Mouse (Mus musculus): Measurements from ENCODE around the gene Gng13. TPM values are rescaled to one million over a fixed set of nuclear protein-coding genes. Genes with fewer than 3 reads are reported as not detected.
"Not testable (repeated sequence)": the region's sequence is repeated elsewhere in the genome, so short reads cannot be mapped to it uniquely, and the experiment has no call there.

Gng13 gene
- total and polyA plus RNA-seq, 3 experiments: 1.1 to 1.4 TPM; not detected in 1

DNA sequence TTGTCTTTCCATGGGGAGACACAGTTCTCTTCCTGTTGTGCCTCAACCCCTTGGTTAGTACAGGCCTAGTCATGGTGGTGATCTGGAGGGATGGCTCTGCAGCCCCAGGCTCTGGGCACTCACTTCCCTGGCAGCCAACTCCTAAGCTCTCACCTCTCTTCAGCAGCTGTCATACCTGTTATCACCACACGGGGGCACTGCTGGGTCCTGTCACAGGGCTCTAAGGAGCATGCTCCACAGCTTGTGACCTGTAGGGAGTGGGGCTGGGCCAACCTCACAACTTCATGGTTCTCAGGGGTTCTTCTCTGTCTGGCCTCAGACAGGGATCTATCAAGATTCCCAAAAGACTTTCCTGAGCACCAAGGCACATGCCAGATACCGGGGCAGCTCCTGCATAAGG lies 15.1 kb downstream of the Gng13 start:
- DNase-seq: peak; percentile 85

DNA sequence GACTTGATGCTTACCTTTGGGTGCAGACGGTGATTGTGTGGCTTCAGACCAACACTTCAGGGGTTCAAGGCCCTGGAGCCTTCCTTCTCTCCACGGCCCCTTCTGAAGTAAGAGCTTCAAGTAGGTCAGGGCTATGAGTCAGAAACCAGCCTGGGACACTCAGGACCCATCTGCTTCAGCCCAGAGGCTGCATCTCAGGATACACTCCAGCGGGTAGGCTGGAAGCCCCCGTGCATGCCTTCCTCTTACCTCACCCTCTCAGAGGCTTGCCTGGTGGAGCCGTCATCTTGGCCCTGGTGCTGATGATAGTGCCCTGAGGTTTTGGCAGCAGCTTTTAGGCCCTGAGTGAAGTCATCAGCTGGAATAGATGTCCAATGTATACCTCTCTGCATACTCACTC lies 18.3 kb downstream of the Gng13 start:
- peak; percentile 53 for DNase-seq

DNA sequence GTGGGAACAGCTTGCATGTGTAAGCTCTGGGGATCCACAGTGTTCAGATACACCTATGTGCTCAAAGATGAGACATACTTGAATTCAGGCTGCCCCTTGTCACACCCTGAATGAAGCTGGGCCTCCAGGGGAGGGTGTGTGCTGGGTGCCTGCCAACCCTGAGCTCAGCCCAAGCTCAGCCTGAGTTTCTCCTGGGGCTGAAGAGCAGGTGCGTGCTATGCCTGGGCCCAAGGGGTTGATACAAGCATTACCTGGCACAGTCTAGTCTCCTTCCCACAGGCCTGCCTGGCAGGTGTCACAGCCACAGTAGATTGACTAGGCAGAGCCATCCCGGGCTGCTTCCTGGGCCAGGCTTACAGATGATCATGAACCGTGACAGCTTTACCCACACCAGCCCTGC lies 18.8 kb downstream of the Gng13 start, which contains the start of gene Mslnl:
TSS of gene Mslnl (plus strand) at position 298 of the 400 bp plus-strand sequence.
- no peak for DNase-seq

DNA sequence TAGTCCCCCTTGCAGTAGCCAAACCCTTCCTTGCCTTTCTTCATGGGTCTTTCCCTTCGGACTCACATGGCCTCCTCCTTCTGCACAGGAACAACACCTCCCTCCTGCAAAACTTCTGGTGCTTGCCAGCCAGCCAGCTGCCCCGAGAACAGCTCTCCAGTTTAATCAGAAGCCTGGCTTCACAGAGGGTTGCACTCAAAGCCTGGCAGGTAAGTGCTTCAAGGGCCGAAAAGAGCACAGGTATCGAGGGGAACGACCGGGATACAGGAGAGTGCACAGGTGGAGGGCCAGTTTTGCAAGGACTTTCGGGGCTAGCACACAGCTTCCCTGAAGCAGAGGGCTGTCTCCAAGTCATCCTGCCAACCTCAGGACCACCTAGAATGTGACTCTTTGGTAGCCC lies 21.9 kb downstream of the Gng13 start:
- DNase-seq: no peak

GRCm38 (mm10) chr17:25741471-25741870 lies 24.5 kb downstream of the Gng13 start:
- not testable (repeated sequence) for DNase-seq

- DNase-seq: peak; percentile 84
Observed at GRCm38 (mm10) chr17:25743831-25744230, 26.9 kb downstream of the Gng13 start.

- DNase-seq: peak; percentile 50
Observed at GRCm38 (mm10) chr17:25744311-25744710, 27.3 kb downstream of the Gng13 start.

DNA sequence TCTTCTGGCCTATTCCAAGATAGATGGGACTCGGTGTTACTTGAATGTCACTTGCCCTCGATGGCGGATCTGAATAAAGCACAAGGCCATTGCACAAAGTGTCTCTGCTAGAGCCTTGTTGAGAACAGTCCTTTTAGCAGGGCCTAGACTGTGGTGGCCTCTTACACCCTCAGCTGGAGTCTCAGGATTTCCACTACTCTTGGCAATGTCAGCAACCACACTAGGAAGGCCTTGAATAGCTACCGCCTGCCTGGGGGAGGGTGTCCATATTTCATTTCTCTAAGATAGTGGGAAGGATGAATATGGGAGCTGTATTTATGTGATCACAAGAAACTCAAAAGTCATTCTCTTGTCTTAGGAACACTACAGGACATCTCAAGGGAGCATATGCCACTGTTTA lies 31.3 kb downstream of the Gng13 start:
- peak; percentile 62 for DNase-seq

- no peak for DNase-seq
Observed at GRCm38 (mm10) chr17:25749314-25749713, 32.3 kb downstream of the Gng13 start.

- DNase-seq: peak; percentile 82
Observed at GRCm38 (mm10) chr17:25751446-25751845, 34.5 kb downstream of the Gng13 start.

GRCm38 (mm10) chr17:25754241-25754640 lies 37.3 kb downstream of the Gng13 start, which contains the start of gene Msln:
Gene Msln, minus strand, starts transcription at chr17:25754378.
- no peak for DNase-seq

GRCm38 (mm10) chr17:25755086-25755485 lies 38.1 kb downstream of the Gng13 start:
- DNase-seq: no peak

DNA sequence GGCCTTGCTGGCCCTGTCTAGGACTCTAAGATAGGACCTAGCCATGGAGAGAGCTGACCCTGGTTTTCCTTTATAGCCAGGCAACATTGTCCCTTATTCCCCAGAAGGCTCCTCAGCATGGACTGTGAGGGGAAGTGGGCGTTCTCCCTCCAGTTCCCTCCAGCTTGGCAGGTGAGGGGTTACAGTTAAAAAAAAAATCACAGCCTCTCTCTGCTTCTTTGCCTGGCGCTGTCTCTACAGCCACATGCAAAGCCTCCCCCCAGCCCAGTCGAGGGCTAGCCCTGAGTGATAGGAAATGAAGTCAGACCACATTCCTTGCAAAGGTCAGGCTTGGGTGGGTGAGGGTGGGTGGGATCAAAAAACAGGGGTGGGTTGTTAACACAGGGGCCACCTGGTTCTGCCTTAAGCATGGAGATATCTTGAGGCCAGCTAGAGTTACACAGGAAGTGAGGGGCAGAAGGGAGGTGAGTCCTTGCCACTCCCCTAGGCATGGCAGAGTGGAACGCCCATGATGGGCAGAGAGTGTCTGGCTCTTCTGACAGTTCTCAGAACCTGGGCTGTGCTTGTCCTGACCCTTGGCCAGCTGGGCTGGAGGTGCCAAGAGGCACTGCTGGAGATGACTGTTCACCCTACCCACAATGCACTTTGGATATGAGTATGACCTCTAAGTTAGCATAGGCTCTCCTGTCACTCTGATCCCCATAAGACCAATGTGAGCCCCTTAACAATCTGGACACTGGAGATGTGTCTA lies 38.8 kb downstream of the Gng13 start:
- no peak for DNase-seq

- no peak for DNase-seq
Observed at GRCm38 (mm10) chr17:25756378-25757242, 39.6 kb downstream of the Gng13 start.

DNA sequence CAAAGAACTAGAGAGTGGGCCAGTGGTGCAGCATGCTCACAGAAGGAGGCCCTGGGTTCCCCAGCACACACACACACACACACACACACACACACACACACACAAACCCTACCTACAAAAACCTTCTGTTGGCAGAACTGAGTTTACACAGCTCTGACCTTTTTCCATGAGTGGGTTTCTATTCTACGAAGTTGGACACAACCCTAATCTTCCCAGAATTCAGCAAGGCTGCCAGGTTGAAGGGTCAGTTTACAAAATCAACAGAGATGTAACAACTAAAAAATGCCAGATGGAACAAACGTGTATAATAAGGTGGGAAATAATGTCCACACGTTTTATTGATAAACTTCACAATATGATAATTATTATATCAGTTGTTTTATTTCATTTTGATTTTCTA lies 40.7 kb downstream of the Gng13 start:
- no peak for DNase-seq

DNA sequence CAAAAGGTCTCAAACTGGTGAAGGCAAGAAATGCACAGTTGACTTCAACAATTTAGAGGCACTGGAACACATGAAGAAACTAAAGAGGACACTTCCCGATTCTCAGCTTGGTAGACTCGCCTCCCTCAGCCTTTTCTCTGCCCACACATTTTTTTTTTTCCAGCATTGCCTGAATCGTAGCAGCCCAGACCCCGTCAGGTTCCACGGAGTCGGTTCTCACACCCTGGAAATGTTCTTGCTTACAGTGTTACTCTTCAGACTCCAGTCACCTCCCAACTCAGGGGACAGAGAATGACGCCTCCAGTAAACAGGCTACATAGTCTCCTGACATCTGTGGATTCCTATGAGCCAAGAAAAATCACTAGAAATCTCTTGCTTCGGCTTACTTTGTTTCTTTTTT lies 43.2 kb downstream of the Gng13 start:
- no peak for DNase-seq

- no peak for DNase-seq
Observed at GRCm38 (mm10) chr17:25761561-25761970, 44.6 kb downstream of the Gng13 start.

DNA sequence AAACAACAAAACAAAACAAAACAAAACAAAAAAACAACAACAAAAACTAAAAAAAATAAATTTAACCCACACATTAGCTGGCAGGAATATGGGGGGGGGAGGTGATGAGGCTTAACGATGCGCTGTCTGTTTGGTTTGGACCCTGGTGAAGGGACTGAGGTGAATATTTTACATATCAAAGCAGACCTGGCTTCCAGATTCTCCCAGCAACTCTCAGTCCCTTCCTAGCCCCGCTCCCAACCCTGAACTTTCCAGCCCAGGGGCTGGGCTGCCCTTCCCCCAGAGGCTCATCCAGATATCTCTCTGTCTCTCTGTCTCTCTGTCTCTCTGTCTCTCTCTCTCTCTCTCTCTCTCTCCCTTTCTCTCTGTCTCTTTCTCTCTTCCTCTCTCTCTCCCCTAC lies 45.6 kb downstream of the Gng13 start:
- DNase-seq: no peak

DNA sequence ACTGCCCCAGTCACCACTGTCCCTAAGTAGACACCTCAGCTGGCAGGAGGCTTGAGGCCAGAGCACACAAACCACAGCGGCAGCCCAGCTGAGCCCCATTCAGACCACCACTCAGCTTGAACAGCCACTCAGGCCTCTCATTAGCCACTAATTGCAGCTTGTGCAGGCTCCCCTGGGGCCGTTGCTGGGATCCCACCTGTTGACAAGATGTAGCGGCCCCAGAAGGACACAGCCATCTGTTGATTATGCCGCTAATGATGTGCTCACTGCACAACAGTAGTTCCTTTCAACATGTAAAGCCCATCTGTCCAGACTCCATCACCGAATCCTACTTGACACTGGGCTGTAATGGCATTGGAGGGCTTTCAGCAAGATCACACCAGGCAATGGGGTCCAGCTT lies 48.9 kb downstream of the Gng13 start:
- no peak for DNase-seq

Data from adrenal gland, adult 2 months (tissue).